Mouse (Mus musculus) forebrain, embryonic 10.5 days (tissue): ENCODE measurements around the gene Smad3. TPM values are rescaled to one million over a fixed set of nuclear protein-coding genes. Genes with fewer than 3 reads are reported as not detected.

Source experiments
- DNase-seq: peaks from one replicate; pipeline ENCODE4 v3.0.0-alpha.2; 2017; ENCODE audit warnings: low spot score; ENCODE audit errors: extremely low spot score
- H3K27ac ChIP-seq: fragments of 300-500 bp; sonication (generic); 2 replicates; pipeline ENCODE4 v1.5.1; 2016; ENCODE audit warnings: mild to moderate bottlenecking
- H3K27me3 ChIP-seq: fragments of 300-500 bp; sonication (generic); 2 replicates; pipeline ENCODE4 v1.6.1; 2016; ENCODE audit warnings: mild to moderate bottlenecking; ENCODE audit not compliant: poor library complexity, severe bottlenecking
- H3K36me3 ChIP-seq: fragments of 300-500 bp; sonication (generic); replicated peaks from 2 replicates; pipeline ENCODE4 v1.6.1; 2016; ENCODE audit warnings: mild to moderate bottlenecking, moderate library complexity
- H3K4me1 ChIP-seq: fragments of 300-500 bp; sonication (generic); 2 replicates; pipeline ENCODE4 v1.6.1; 2016
- H3K4me3 ChIP-seq: fragments of 300-500 bp; sonication (generic); 2 replicates; pipeline ENCODE4 v1.5.1; 2016; ENCODE audit warnings: mild to moderate bottlenecking, moderate library complexity
- H3K9me3 ChIP-seq: fragments of 300-500 bp; sonication (generic); 2 replicates; pipeline ENCODE4 v1.6.1; 2016; ENCODE audit warnings: mild to moderate bottlenecking, moderate library complexity
- WGBS: fragments of 180-500 bp; shearing (Covaris S2); methylation state at CpG from one replicate; pipeline ENCODE4 v1.1.7; 2016; 5-methylcytosine and 5-hydroxymethylcytosine counted together
- polyA plus RNA-seq: library from polyadenylated mRNA; unstranded; fragments of >200 nt; fragmentation: Nextera tagmentation; extraction: Ambion mirVana; gene quantifications from 2 replicates; pipeline ENCODE4 v1.2.1, GENCODE M21; 2016

The Smad3 gene
- polyA plus RNA-seq, 1 experiment from 2014 or later, result 25.5 TPM

GRCm38 (mm10) chr9:63738830-63739229 lies 19.0 kb downstream of the Smad3 start:
- H3K4me3 ChIP-seq, result no peak overlapping the region
- H3K27ac ChIP-seq, result no peak overlapping the region
- H3K36me3 ChIP-seq, result peaks cover 31% of the 10 kb centered on the region
- WGBS, result 82% methylated on average over 11 of the region's 11 CpGs
- no peak for DNase-seq
- H3K4me1 ChIP-seq, result peaks cover 97% of the 10 kb centered on the region
- no peaks in the 10 kb centered on the region for H3K9me3 ChIP-seq
- no peaks in the 10 kb centered on the region for H3K27me3 ChIP-seq

DNA sequence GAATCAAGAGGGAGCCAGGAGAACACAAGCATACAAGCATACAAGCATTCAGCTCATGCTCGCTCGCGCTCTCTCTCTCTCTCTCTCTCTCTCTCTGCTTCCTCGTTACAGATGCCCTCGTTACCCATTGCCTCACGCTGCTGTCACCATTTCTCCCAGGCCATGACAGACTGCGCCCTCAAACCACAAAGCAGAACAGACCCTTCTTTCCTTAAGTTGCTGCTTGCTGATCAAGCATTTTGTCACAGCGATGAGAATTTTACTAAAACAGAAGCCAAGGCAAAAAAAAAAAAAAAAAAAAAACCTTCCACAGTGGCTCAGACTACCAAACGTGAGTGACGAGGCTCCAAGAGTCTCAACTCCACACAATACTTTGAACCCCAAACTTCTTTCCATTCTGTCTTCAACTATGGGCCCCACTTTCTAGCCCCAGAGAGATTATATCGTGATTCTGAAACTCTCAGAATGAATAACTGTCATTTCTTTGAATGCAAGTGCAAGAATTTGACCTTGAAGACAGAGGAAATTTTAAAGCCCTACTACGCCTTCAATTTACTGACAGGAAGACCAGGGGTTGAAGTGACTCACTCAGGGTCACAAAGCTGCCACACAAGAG lies 19.6 kb downstream of the Smad3 start:
- H3K4me1 ChIP-seq, result peaks cover 97% of the 10 kb centered on the region
- DNase-seq, result no peak
- no peak overlapping the region for H3K4me3 ChIP-seq
- peaks cover 34% of the 10 kb centered on the region for H3K36me3 ChIP-seq
- H3K27ac ChIP-seq, result no peak overlapping the region
- no peaks in the 10 kb centered on the region for H3K9me3 ChIP-seq
- no peaks in the 10 kb centered on the region for H3K27me3 ChIP-seq
- 88% methylated on average over 12 of the region's 12 CpGs for WGBS

DNA sequence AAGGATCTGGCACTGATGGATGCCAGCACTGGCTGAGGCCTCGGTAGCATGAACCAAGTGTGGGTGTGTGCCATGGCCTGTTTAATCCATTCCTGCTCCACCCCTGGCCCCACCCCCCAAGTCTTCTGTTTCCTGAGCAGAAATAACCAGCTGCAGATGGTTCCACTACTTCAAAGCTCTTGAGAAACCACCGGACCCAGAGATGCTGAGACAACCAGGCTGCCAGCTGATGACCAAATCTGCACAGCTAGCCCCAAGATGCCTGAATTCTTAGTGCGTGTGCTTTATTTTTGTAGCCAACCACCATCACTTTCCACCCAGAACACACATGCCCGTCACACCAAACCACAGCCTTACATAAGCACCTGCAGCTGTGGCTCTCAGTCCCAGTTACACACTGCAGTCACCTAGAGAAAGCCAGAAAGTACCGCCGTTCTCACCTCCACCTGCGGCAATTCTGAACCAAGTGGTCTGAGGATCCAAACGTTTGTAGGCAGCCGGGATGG lies 20.3 kb downstream of the Smad3 start:
- Histone ChIP-seq H3K27ac (no peak overlapping the region), H3K4me1 (peaks cover 97% of the 10 kb centered on the region), H3K36me3 (peaks cover 34% of the 10 kb centered on the region), H3K9me3 (no peaks in the 10 kb centered on the region), H3K27me3 (no peaks in the 10 kb centered on the region), H3K4me3 (no peak overlapping the region)
- no peak for DNase-seq
- 80% methylated on average over 9 of the region's 9 CpGs for WGBS

- Histone ChIP-seq H3K9me3 (no peaks in the 10 kb centered on the region), H3K4me3 (no peak overlapping the region), H3K36me3 (peaks cover 36% of the 10 kb centered on the region), H3K27me3 (no peaks in the 10 kb centered on the region), H3K27ac (no peak overlapping the region), H3K4me1 (peaks cover 81% of the 10 kb centered on the region)
- DNase-seq, result no peak
- 89% methylated on average over 8 of the region's 8 CpGs for WGBS
Measured at GRCm38 (mm10) chr9:63734261-63734660, 23.5 kb downstream of the Smad3 start.

DNA sequence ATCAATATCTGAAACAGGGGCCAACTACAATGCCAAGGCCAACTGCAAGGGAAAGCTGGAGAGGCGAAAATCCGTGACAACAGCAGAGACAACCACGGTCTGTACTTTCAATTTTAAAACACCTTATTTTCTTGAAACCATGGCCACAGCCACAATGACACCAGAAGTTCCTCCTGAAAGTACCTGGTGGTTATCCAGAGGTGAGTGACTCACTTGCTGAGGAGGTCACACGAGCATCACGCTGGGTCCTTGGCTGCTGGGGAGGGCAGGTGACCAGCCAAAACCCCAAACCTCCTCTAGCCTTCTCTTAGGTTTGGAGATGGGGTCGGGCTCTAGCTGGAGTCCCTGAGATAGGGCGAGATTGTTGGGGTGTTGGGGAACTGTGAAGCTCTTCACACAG lies 25.1 kb downstream of the Smad3 start:
- Histone ChIP-seq H3K27ac (no peak overlapping the region), H3K27me3 (no peaks in the 10 kb centered on the region), H3K4me1 (peaks cover 79% of the 10 kb centered on the region), H3K4me3 (no peak overlapping the region), H3K36me3 (peaks cover 36% of the 10 kb centered on the region), H3K9me3 (no peaks in the 10 kb centered on the region)
- 92% methylated on average over 7 of the region's 7 CpGs for WGBS
- no peak for DNase-seq

DNA sequence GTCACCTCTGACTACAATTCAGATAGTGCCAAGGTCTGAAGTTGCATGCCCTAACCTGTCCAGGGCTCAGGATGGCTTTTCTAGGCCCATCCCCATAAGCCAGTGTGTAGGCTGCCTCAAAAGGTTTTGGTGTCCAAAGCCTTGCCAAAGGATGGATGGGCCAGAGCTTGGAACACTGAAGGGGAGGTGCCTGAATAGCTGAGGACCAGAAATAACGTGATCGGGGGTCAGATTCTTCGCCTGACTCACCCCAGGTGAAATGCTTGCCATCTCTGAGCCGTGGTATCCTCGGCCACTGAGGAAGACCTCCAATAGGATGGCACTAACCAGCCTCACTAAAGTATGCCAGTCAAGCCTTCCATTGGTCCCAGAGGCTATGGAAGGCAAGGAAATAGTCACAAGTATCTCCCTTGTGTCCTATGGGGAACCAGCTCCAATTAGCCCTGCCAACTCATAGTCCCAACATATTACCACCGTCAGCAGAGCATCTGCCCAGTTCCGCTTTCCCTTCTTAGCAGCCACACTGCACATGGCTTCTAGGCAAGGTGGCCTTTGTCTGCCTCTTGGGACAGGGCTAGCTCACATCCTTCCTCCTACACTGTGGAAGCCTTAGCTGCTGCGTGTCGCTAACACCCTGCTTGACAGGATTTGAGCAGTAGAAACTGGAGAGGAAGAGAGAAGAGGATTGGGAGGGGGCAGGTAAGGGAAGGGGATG lies 26.5 kb downstream of the Smad3 start:
- Histone ChIP-seq H3K9me3 (no peaks in the 10 kb centered on the region), H3K4me3 (no peak overlapping the region), H3K4me1 (peaks cover 79% of the 10 kb centered on the region), H3K36me3 (peaks cover 37% of the 10 kb centered on the region), H3K27me3 (no peaks in the 10 kb centered on the region), H3K27ac (peak overlapping the region; percentile 20; the same call in 1 of the 2 replicates)
- DNase-seq, result no peak
- WGBS, result 88% methylated on average over 9 of the region's 9 CpGs

DNA sequence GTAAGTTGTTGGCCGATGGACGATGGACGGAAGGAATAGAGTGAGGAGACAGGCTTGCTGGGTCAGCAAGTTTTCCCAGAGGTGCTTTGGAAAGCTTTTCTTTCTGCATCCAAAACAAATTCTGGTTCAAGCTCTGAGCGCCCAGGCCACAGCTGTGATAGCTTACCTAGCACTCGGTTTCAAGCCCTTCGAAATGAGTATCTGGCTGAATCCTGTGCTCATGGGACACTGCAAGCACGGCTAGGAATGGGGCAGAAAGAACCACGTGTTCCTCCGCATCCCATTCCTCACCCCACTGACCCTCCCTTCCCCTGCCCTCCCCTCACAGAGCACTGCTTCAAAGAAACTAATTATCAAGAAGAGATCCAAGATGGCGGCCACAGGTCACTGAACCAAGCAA lies 28.8 kb downstream of the Smad3 start:
- Histone ChIP-seq H3K27me3 (no peaks in the 10 kb centered on the region), H3K27ac (no peak overlapping the region), H3K9me3 (no peaks in the 10 kb centered on the region), H3K4me1 (peaks cover 65% of the 10 kb centered on the region), H3K36me3 (peaks cover 49% of the 10 kb centered on the region), H3K4me3 (no peak overlapping the region)
- no peak for DNase-seq
- 89% methylated on average over 10 of the region's 10 CpGs for WGBS

- Histone ChIP-seq H3K27me3 (no peaks in the 10 kb centered on the region), H3K27ac (no peak overlapping the region), H3K9me3 (no peaks in the 10 kb centered on the region), H3K4me1 (peaks cover 63% of the 10 kb centered on the region), H3K36me3 (peaks cover 54% of the 10 kb centered on the region), H3K4me3 (no peak overlapping the region)
- no peak for DNase-seq
- WGBS, result 92% methylated on average over 6 of the region's 6 CpGs
Measured at GRCm38 (mm10) chr9:63727070-63727469, 30.7 kb downstream of the Smad3 start.

- H3K27ac ChIP-seq, result peak overlapping the region; percentile 62
- DNase-seq, result no peak
- no peak overlapping the region for H3K4me3 ChIP-seq
- no peaks in the 10 kb centered on the region for H3K9me3 ChIP-seq
- peaks cover 53% of the 10 kb centered on the region for H3K36me3 ChIP-seq
- 78% methylated on average over 13 of the region's 13 CpGs for WGBS
- peaks cover 63% of the 10 kb centered on the region for H3K4me1 ChIP-seq
- H3K27me3 ChIP-seq, result no peaks in the 10 kb centered on the region
Measured at GRCm38 (mm10) chr9:63726088-63727010, 31.4 kb downstream of the Smad3 start.

GRCm38 (mm10) chr9:63724750-63725149 lies 33.0 kb downstream of the Smad3 start:
- H3K9me3 ChIP-seq, result no peaks in the 10 kb centered on the region
- DNase-seq, result no peak
- H3K4me3 ChIP-seq, result no peak overlapping the region
- H3K36me3 ChIP-seq, result peaks cover 56% of the 10 kb centered on the region
- H3K27ac ChIP-seq, result no peak overlapping the region
- H3K27me3 ChIP-seq, result no peaks in the 10 kb centered on the region
- WGBS, result 87% methylated on average over 5 of the region's 5 CpGs
- peaks cover 75% of the 10 kb centered on the region for H3K4me1 ChIP-seq

GRCm38 (mm10) chr9:63722918-63723317 lies 34.9 kb downstream of the Smad3 start:
- 91% methylated on average over 9 of the region's 9 CpGs for WGBS
- H3K27me3 ChIP-seq, result no peaks in the 10 kb centered on the region
- peaks cover 75% of the 10 kb centered on the region for H3K4me1 ChIP-seq

GRCm38 (mm10) chr9:63722350-63722749 lies 35.4 kb downstream of the Smad3 start:
- Histone ChIP-seq H3K9me3 (no peaks in the 10 kb centered on the region), H3K4me3 (no peak overlapping the region), H3K36me3 (peaks cover 57% of the 10 kb centered on the region), H3K27ac (no peak overlapping the region), H3K27me3 (no peaks in the 10 kb centered on the region), H3K4me1 (peaks cover 75% of the 10 kb centered on the region)
- WGBS, result 91% methylated on average over 7 of the region's 7 CpGs
- no peak for DNase-seq

More at GRCm38 (mm10) chr9:63722918-63723317, 34.9 kb downstream of the Smad3 start:
- H3K9me3 ChIP-seq, result no peaks in the 10 kb centered on the region
- H3K36me3 ChIP-seq, result peaks cover 55% of the 10 kb centered on the region
- no peak overlapping the region for H3K27ac ChIP-seq
- H3K4me3 ChIP-seq, result no peak overlapping the region
- DNase-seq, result no peak
